Mouse (Mus musculus): ENCODE measurements at regions not wholly inside any gene's neighbourhood (a gene's known extent, or its start where the extent isn't known, plus 50 kb on each side); places are given as distances from the start of the nearest gene placed in this dataset.

- no peak for DNase-seq
These were observed 539.1 kb downstream of the Ptprc start for GRCm38 (mm10) chr1:137636321-137636944.

GRCm38 (mm10) chr1:137635781-137636180 lies 539.7 kb downstream of the Ptprc start:
- DNase-seq = no peak

- DNase-seq = no peak
These were observed 544.0 kb downstream of the Ptprc start for GRCm38 (mm10) chr1:137631546-137631945.

- no peak for DNase-seq
These were observed 554.8 kb downstream of the Ptprc start for GRCm38 (mm10) chr1:137620672-137621071.

GRCm38 (mm10) chr1:137618231-137618630 lies 557.3 kb downstream of the Ptprc start:
- no peak for DNase-seq

GRCm38 (mm10) chr1:137617513-137617912 lies 558.0 kb downstream of the Ptprc start:
- no peak for DNase-seq

- no peak for DNase-seq
These were observed 568.8 kb downstream of the Ptprc start for GRCm38 (mm10) chr1:137606716-137607115.

- no peak for DNase-seq
These were observed 569.4 kb downstream of the Ptprc start for GRCm38 (mm10) chr1:137605890-137606663.

- DNase-seq = no peak
These were observed 581.8 kb downstream of the Ptprc start for GRCm38 (mm10) chr1:137593732-137594131.

- DNase-seq = no peak
These were observed 583.6 kb downstream of the Ptprc start for GRCm38 (mm10) chr1:137591891-137592290.

GRCm38 (mm10) chr1:137591295-137591694 lies 584.2 kb downstream of the Ptprc start:
- peak; percentile 33 for DNase-seq

GRCm38 (mm10) chr1:137588304-137589300 lies 586.9 kb downstream of the Ptprc start:
- DNase-seq = no peak

- no peak for DNase-seq
These were observed 587.9 kb downstream of the Ptprc start for GRCm38 (mm10) chr1:137587481-137588228.

GRCm38 (mm10) chr1:137584696-137585095 lies 590.8 kb downstream of the Ptprc start:
- no peak for DNase-seq

GRCm38 (mm10) chr1:137584104-137584675 lies 591.3 kb downstream of the Ptprc start:
- no peak for DNase-seq

- DNase-seq = no peak
These were observed 597.9 kb downstream of the Ptprc start for GRCm38 (mm10) chr1:137577639-137578038.

GRCm38 (mm10) chr1:137576174-137576573 lies 599.3 kb downstream of the Ptprc start:
- peak; percentile 25 for DNase-seq

- DNase-seq = no peak
These were observed 600.1 kb downstream of the Ptprc start for GRCm38 (mm10) chr1:137575380-137575779.

GRCm38 (mm10) chr1:137571905-137572865 lies 603.3 kb downstream of the Ptprc start:
- no peak for DNase-seq

Measured in gastrocnemius, postnatal 10 days (tissue).